Mouse (Mus musculus): Measurements from ENCODE around the gene Adssl1. TPM values are rescaled to one million over a fixed set of nuclear protein-coding genes. Genes with fewer than 3 reads are reported as not detected.

Adssl1 gene
- total RNA-seq, 1 experiment from 2014 or later: 125 TPM

Other genes starting within 250 kb of the Adssl1 start
- not detected in 3 replicates for gene A530016L24Rik, start 130.6 kb upstream of the Adssl1 start, total RNA-seq (2017)
- gene Tmem179, start 103.3 kb upstream of the Adssl1 start, total RNA-seq (2017): not detected in 3 replicates
- gene Inf2, start 31.3 kb upstream of the Adssl1 start, total RNA-seq (2017): 2.1 to 13.1 TPM (median 5.6 TPM) in 3 replicates
- gene Siva1, start 24.6 kb downstream of the Adssl1 start, total RNA-seq (2017): 73.4 to 154 TPM (median 84.8 TPM) in 3 replicates
- 151 to 190 TPM (median 176 TPM) in 3 replicates for gene Akt1, start 54.8 kb downstream of the Adssl1 start, total RNA-seq (2017)
- 4.3 to 8.3 TPM (median 5.6 TPM) in 3 replicates for gene Zbtb42, start 58.8 kb downstream of the Adssl1 start, total RNA-seq (2017)
- 0.29 to 0.43 TPM in 2 of 3 replicates, not detected in the other for gene Cep170b, start 100.4 kb downstream of the Adssl1 start, total RNA-seq (2017)
- 311 to 369 TPM (median 334 TPM) in 3 replicates for gene Pld4, start 140.6 kb downstream of the Adssl1 start, total RNA-seq (2017)
- gene Ahnak2, start 182.6 kb downstream of the Adssl1 start, total RNA-seq (2017): 0.67 to 1.2 TPM in 2 of 3 replicates, not detected in the other
- gene Clba1, start 188.9 kb downstream of the Adssl1 start, total RNA-seq (2017): 0.96 TPM in 1 of 3 replicates, not detected in the others
- gene Cdca4, start 209.4 kb downstream of the Adssl1 start, total RNA-seq (2017): 15.5 to 32.2 TPM (median 18.8 TPM) in 3 replicates
- 61.4 to 99.5 TPM (median 74.8 TPM) in 3 replicates for gene Gpr132, start 248.2 kb downstream of the Adssl1 start, total RNA-seq (2017)